Mouse (Mus musculus): ENCODE results near the gene Tgfbr3. TPM values are rescaled to one million over a fixed set of nuclear protein-coding genes. Genes with fewer than 3 reads are reported as not detected.

Tgfbr3 gene
- polyA plus RNA-seq, 1 experiment from 2014 or later, result 38.2 TPM

- H3K4me3 ChIP-seq (ENCODE audit: low read depth, low read length), result no peak overlapping the region
- H3K27ac ChIP-seq (ENCODE audit: low read depth, low read length), result peak overlapping the region; percentile 24; the same call in 1 of the 2 replicates
- peaks cover 33% of the 10 kb centered on the region for H3K4me1 ChIP-seq (ENCODE audit: control insufficient read depth, insufficient read depth, low read length)
- H3K36me3 ChIP-seq (ENCODE audit: control insufficient read depth, insufficient read depth, low read length), result no peaks in the 10 kb centered on the region
- WGBS (ENCODE audit: insufficient replicate concordance), result 55% methylated on average over 16 of the region's 16 CpGs
- ATAC-seq (replicated peaks; ENCODE audit: insufficient number of reproducible peaks, low FRiP score, low TSS enrichment), result no peak
- no peak overlapping the region for H3K9ac ChIP-seq (ENCODE audit: low read depth, low read length)
- H3K9me3 ChIP-seq (replicated peaks; ENCODE audit: control insufficient read depth, low read length), result no peaks in the 10 kb centered on the region
- no peaks in the 10 kb centered on the region for H3K27me3 ChIP-seq (ENCODE audit: control insufficient read depth, insufficient read depth, low read length)
- peak overlapping the region; percentile 43 for H3K4me2 ChIP-seq
These were observed 21.1 kb downstream of the Tgfbr3 start for GRCm38 (mm10) chr5:107268121-107269005.

- no peak for ATAC-seq (replicated peaks; ENCODE audit: insufficient number of reproducible peaks, low FRiP score, low TSS enrichment)
- H3K9me3 ChIP-seq (replicated peaks; ENCODE audit: control insufficient read depth, low read length), result no peaks in the 10 kb centered on the region
- H3K36me3 ChIP-seq (ENCODE audit: control insufficient read depth, insufficient read depth, low read length), result no peaks in the 10 kb centered on the region
- no peak overlapping the region for H3K4me2 ChIP-seq
- H3K9ac ChIP-seq (ENCODE audit: low read depth, low read length), result no peak overlapping the region
- whole genome bisulfite sequencing (ENCODE audit: insufficient replicate concordance), result 63% methylated on average over 3 of the region's 3 CpGs
- H3K27me3 ChIP-seq (ENCODE audit: control insufficient read depth, insufficient read depth, low read length), result no peaks in the 10 kb centered on the region
- no peak overlapping the region for H3K4me3 ChIP-seq (ENCODE audit: low read depth, low read length)
- no peak overlapping the region for H3K27ac ChIP-seq (ENCODE audit: low read depth, low read length)
- peaks cover 22% of the 10 kb centered on the region for H3K4me1 ChIP-seq (ENCODE audit: control insufficient read depth, insufficient read depth, low read length)
These were observed 22.9 kb downstream of the Tgfbr3 start for GRCm38 (mm10) chr5:107266566-107266965.

DNA sequence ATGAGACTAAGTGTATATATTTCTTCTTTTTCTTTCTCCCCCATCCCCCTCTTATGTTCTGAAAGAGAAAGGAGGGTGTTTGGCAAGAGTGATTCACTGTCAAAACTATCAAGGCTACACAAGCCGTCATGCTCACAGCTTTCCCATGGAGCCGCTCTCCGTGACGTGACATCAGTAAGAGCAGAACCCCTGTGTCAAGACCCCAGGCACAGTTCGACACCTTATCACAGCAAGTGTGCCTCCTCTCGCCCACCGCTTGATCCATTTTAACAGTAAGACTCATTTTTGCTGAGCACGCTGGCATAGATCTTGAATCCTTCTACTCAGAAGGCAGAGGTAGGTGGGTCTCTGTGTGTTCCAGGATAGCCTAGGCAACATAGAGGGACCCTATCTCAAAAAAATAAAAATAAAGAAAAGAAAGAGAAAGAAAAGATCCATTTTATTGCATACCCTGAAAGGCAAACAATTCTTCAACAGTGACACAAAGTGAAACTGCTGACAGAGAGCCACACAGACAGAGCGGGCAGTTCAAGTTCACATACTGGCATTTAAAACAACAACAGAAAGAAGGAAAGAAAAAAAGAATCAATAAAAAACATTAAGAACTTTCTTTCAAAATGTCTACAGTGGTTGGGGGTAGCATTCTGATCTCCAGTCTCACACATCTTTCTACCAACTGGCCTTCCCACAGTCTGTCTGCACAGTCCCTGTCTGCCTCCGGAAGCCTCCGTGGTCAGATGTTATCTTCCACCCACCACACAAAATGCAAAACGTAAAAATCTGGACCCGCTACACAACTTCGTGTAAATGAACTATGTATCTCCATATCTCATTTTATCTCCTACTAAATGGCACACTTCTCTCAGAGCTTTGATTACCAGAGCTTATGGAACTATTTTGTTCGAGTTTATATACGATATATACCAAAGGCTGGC is 24.7 kb downstream of the Tgfbr3 start:
- no peak overlapping the region for H3K27ac ChIP-seq (ENCODE audit: low read depth, low read length)
- no peaks in the 10 kb centered on the region for H3K9me3 ChIP-seq (replicated peaks; ENCODE audit: control insufficient read depth, low read length)
- H3K27me3 ChIP-seq (ENCODE audit: control insufficient read depth, insufficient read depth, low read length), result no peaks in the 10 kb centered on the region
- no peaks in the 10 kb centered on the region for H3K36me3 ChIP-seq (ENCODE audit: control insufficient read depth, insufficient read depth, low read length)
- H3K4me2 ChIP-seq, result no peak overlapping the region
- no peak overlapping the region for H3K9ac ChIP-seq (ENCODE audit: low read depth, low read length)
- ATAC-seq (replicated peaks; ENCODE audit: insufficient number of reproducible peaks, low FRiP score, low TSS enrichment), result no peak
- H3K4me1 ChIP-seq (ENCODE audit: control insufficient read depth, insufficient read depth, low read length), result peaks cover 12% of the 10 kb centered on the region; the same call in 1 of the 2 replicates
- WGBS (ENCODE audit: insufficient replicate concordance), result 81% methylated on average over 16 of the region's 16 CpGs
- H3K4me3 ChIP-seq (ENCODE audit: low read depth, low read length), result no peak overlapping the region

GRCm38 (mm10) chr5:107263836-107264235 is 25.6 kb downstream of the Tgfbr3 start:
- no peak for ATAC-seq (replicated peaks; ENCODE audit: insufficient number of reproducible peaks, low FRiP score, low TSS enrichment)
- Histone ChIP-seq H3K4me1 (ENCODE audit: control insufficient read depth, insufficient read depth, low read length) (peaks cover 7% of the 10 kb centered on the region; the same call in 1 of the 2 replicates), H3K27ac (ENCODE audit: low read depth, low read length) (no peak overlapping the region), H3K9ac (ENCODE audit: low read depth, low read length) (no peak overlapping the region), H3K9me3 (replicated peaks; ENCODE audit: control insufficient read depth, low read length) (no peaks in the 10 kb centered on the region), H3K4me3 (ENCODE audit: low read depth, low read length) (no peak overlapping the region), H3K36me3 (ENCODE audit: control insufficient read depth, insufficient read depth, low read length) (no peaks in the 10 kb centered on the region), H3K4me2 (no peak overlapping the region), H3K27me3 (ENCODE audit: control insufficient read depth, insufficient read depth, low read length) (no peaks in the 10 kb centered on the region)
- WGBS (ENCODE audit: insufficient replicate concordance), result 76% methylated on average over 3 of the region's 3 CpGs

DNA sequence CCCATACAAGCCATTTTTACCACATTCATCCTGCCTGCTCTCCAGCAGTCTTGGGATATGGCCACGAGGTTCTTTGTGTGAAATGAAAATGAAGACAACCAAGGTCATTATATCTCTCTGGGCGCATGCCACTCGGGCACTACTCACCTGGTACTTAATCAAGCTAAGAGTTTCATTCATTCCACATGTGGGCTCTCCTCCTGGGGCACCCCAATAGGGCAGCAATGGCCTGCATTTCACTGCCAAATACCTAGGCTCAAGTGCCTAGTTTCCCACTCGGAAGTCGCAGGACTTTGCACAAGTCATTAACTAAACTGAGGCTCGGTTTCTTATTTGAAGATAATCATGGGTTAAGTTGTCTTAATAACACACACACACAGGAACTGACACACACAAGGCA is 27.5 kb downstream of the Tgfbr3 start:
- no peak overlapping the region for H3K27ac ChIP-seq (ENCODE audit: low read depth, low read length)
- ATAC-seq (replicated peaks; ENCODE audit: insufficient number of reproducible peaks, low FRiP score, low TSS enrichment), result no peak
- H3K9me3 ChIP-seq (replicated peaks; ENCODE audit: control insufficient read depth, low read length), result no peaks in the 10 kb centered on the region
- H3K4me2 ChIP-seq, result no peak overlapping the region
- no peaks in the 10 kb centered on the region for H3K27me3 ChIP-seq (ENCODE audit: control insufficient read depth, insufficient read depth, low read length)
- H3K4me1 ChIP-seq (ENCODE audit: control insufficient read depth, insufficient read depth, low read length), result no peaks in the 10 kb centered on the region
- H3K36me3 ChIP-seq (ENCODE audit: control insufficient read depth, insufficient read depth, low read length), result no peaks in the 10 kb centered on the region
- H3K9ac ChIP-seq (ENCODE audit: low read depth, low read length), result no peak overlapping the region
- H3K4me3 ChIP-seq (ENCODE audit: low read depth, low read length), result no peak overlapping the region
- 85% methylated on average over 6 of the region's 6 CpGs for WGBS (ENCODE audit: insufficient replicate concordance)

- Histone ChIP-seq H3K9ac (ENCODE audit: low read depth, low read length) (no peak overlapping the region), H3K36me3 (ENCODE audit: control insufficient read depth, insufficient read depth, low read length) (no peaks in the 10 kb centered on the region), H3K4me1 (ENCODE audit: control insufficient read depth, insufficient read depth, low read length) (no peaks in the 10 kb centered on the region), H3K27me3 (ENCODE audit: control insufficient read depth, insufficient read depth, low read length) (no peaks in the 10 kb centered on the region), H3K4me2 (no peak overlapping the region), H3K9me3 (replicated peaks; ENCODE audit: control insufficient read depth, low read length) (no peaks in the 10 kb centered on the region), H3K27ac (ENCODE audit: low read depth, low read length) (no peak overlapping the region), H3K4me3 (ENCODE audit: low read depth, low read length) (no peak overlapping the region)
- 68% methylated on average over 10 of the region's 10 CpGs for WGBS (ENCODE audit: insufficient replicate concordance)
- no peak for ATAC-seq (replicated peaks; ENCODE audit: insufficient number of reproducible peaks, low FRiP score, low TSS enrichment)
These were observed 28.5 kb downstream of the Tgfbr3 start for GRCm38 (mm10) chr5:107260708-107261495.

GRCm38 (mm10) chr5:107259487-107260040 is 29.9 kb downstream of the Tgfbr3 start:
- no peaks in the 10 kb centered on the region for H3K36me3 ChIP-seq (ENCODE audit: control insufficient read depth, insufficient read depth, low read length)
- whole genome bisulfite sequencing (ENCODE audit: insufficient replicate concordance), result 63% methylated on average over 4 of the region's 4 CpGs
- ATAC-seq (replicated peaks; ENCODE audit: insufficient number of reproducible peaks, low FRiP score, low TSS enrichment), result no peak
- H3K27ac ChIP-seq (ENCODE audit: low read depth, low read length), result no peak overlapping the region
- no peaks in the 10 kb centered on the region for H3K9me3 ChIP-seq (replicated peaks; ENCODE audit: control insufficient read depth, low read length)
- H3K9ac ChIP-seq (ENCODE audit: low read depth, low read length), result no peak overlapping the region
- H3K4me1 ChIP-seq (ENCODE audit: control insufficient read depth, insufficient read depth, low read length), result no peaks in the 10 kb centered on the region
- no peak overlapping the region for H3K4me3 ChIP-seq (ENCODE audit: low read depth, low read length)
- H3K27me3 ChIP-seq (ENCODE audit: control insufficient read depth, insufficient read depth, low read length), result no peaks in the 10 kb centered on the region
- H3K4me2 ChIP-seq, result no peak overlapping the region

- no peak for ATAC-seq (replicated peaks; ENCODE audit: insufficient number of reproducible peaks, low FRiP score, low TSS enrichment)
- no peak overlapping the region for H3K4me2 ChIP-seq
- no peaks in the 10 kb centered on the region for H3K27me3 ChIP-seq (ENCODE audit: control insufficient read depth, insufficient read depth, low read length)
- no peak overlapping the region for H3K27ac ChIP-seq (ENCODE audit: low read depth, low read length)
- no peaks in the 10 kb centered on the region for H3K36me3 ChIP-seq (ENCODE audit: control insufficient read depth, insufficient read depth, low read length)
- no peaks in the 10 kb centered on the region for H3K9me3 ChIP-seq (replicated peaks; ENCODE audit: control insufficient read depth, low read length)
- 93% methylated on average over 3 of the region's 3 CpGs for WGBS (ENCODE audit: insufficient replicate concordance)
- no peak overlapping the region for H3K4me3 ChIP-seq (ENCODE audit: low read depth, low read length)
- H3K9ac ChIP-seq (ENCODE audit: low read depth, low read length), result no peak overlapping the region
- peaks cover 20% of the 10 kb centered on the region for H3K4me1 ChIP-seq (ENCODE audit: control insufficient read depth, insufficient read depth, low read length)
These were observed 36.0 kb downstream of the Tgfbr3 start for GRCm38 (mm10) chr5:107253395-107253794.

Measured in heart, embryonic 11.5 days (tissue).